Mouse (Mus musculus) neural tube, embryonic 11.5 days (tissue): ENCODE data around the gene Iqca. TPM values are rescaled to one million over a fixed set of nuclear protein-coding genes. Genes with fewer than 3 reads are reported as not detected.

ENCODE experiments used
- ATAC-seq: fragments of 200-750 bp; cut with Nextera tagmentation; 2 replicates; pipeline ENCODE4 v1.8.0; 2017; ENCODE audit warnings: moderate number of reproducible peaks, mild to moderate bottlenecking, moderate TSS enrichment, moderate library complexity; ENCODE audit not compliant: insufficient read depth, low FRiP score, low TSS enrichment
- DNase-seq: peaks from one replicate; pipeline ENCODE4 v3.0.0-alpha.2; 2015; ENCODE audit warnings: low spot score
- H3K27ac ChIP-seq: fragments of 300-500 bp; sonication (generic); 2 replicates; pipeline ENCODE4 v1.5.1; 2014; ENCODE audit warnings: low read depth, mild to moderate bottlenecking, low read length
- H3K27me3 ChIP-seq: fragments of 300-500 bp; sonication (generic); 2 replicates; pipeline ENCODE4 v1.6.1; 2014; ENCODE audit warnings: mild to moderate bottlenecking, low read length, mixed read lengths; ENCODE audit not compliant: control insufficient read depth, insufficient read depth
- H3K36me3 ChIP-seq: fragments of 300-500 bp; sonication (generic); 2 replicates; pipeline ENCODE4 v1.6.1; 2014; ENCODE audit warnings: mild to moderate bottlenecking, low read length, moderate library complexity, mixed read lengths; ENCODE audit not compliant: control insufficient read depth, insufficient read depth
- H3K4me1 ChIP-seq: fragments of 300-500 bp; sonication (generic); 2 replicates; pipeline ENCODE4 v1.6.1; 2014; ENCODE audit warnings: low read length, mixed read lengths; ENCODE audit not compliant: control insufficient read depth, insufficient read depth
- H3K4me2 ChIP-seq: fragments of 300-500 bp; sonication (generic); 2 replicates; pipeline ENCODE4 v1.6.1; 2014; ENCODE audit warnings: low read depth, mild to moderate bottlenecking, moderate library complexity
- H3K4me3 ChIP-seq: fragments of 300-500 bp; sonication (generic); 2 replicates; pipeline ENCODE4 v1.5.1; 2014; ENCODE audit warnings: low read depth, low read length
- H3K9ac ChIP-seq: fragments of 300-500 bp; sonication (generic); 2 replicates; pipeline ENCODE4 v1.6.1; 2014; ENCODE audit warnings: mild to moderate bottlenecking, low read length
- H3K9me3 ChIP-seq: fragments of 300-500 bp; sonication (generic); 2 replicates; pipeline ENCODE4 v1.6.1; 2016; ENCODE audit warnings: low read length; ENCODE audit not compliant: control insufficient read depth
- WGBS: fragments of 180-500 bp; shearing (Covaris S2); extraction: QIAGEN DNeasy Blood & Tissue Kit; methylation state at CpG from one replicate; pipeline ENCODE4 v1.1.7; 2014; 5-methylcytosine and 5-hydroxymethylcytosine counted together
- polyA plus RNA-seq: library from polyadenylated mRNA; unstranded; fragments of >200 nt; fragmentation: Nextera tagmentation; extraction: Ambion mirVana; gene quantifications from 2 replicates; pipeline ENCODE4 v1.2.1, GENCODE M21; 2014

Gene Iqca
- polyA plus RNA-seq, 1 experiment from 2014 or later = 0.11 TPM

DNA sequence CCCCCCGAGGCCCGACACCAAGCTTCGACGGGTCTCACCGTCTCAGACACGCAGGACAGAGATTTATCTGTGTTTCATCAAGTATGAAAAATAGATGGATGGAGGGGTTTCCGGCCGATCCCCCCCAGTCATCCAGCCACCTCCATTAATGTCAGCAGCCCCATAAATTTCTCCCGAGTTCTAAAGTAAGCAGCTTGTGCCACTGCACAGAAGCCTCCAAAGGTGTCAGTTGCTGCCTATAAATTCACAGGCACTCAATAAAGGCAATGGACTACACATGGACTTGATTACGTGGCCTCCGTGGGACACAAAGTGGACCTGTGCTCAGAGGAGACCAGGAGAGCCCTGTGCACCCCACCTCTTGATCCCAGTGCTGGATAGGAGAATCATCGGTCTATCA, 34.0 kb downstream of the Iqca start:
- Histone ChIP-seq H3K27ac (no peak overlapping the region), H3K36me3 (no peaks in the 10 kb centered on the region), H3K27me3 (no peaks in the 10 kb centered on the region), H3K9me3 (no peaks in the 10 kb centered on the region), H3K4me3 (no peak overlapping the region), H3K4me1 (peaks cover 6% of the 10 kb centered on the region), H3K9ac (no peak overlapping the region), H3K4me2 (no peak overlapping the region)
- ATAC-seq = no peak
- WGBS = 31% methylated on average over 12 of the region's 12 CpGs
- DNase-seq = peak; percentile 33

GRCm38 (mm10) chr1:90117207-90117606, 36.0 kb downstream of the Iqca start:
- DNase-seq (no peak), ATAC-seq (no peak)
- Histone ChIP-seq H3K27me3 (no peaks in the 10 kb centered on the region), H3K4me3 (no peak overlapping the region), H3K4me1 (peaks cover 6% of the 10 kb centered on the region), H3K27ac (no peak overlapping the region), H3K9me3 (no peaks in the 10 kb centered on the region), H3K36me3 (no peaks in the 10 kb centered on the region), H3K4me2 (no peak overlapping the region), H3K9ac (no peak overlapping the region)
- WGBS = 86% methylated on average over 7 of the region's 7 CpGs

DNA sequence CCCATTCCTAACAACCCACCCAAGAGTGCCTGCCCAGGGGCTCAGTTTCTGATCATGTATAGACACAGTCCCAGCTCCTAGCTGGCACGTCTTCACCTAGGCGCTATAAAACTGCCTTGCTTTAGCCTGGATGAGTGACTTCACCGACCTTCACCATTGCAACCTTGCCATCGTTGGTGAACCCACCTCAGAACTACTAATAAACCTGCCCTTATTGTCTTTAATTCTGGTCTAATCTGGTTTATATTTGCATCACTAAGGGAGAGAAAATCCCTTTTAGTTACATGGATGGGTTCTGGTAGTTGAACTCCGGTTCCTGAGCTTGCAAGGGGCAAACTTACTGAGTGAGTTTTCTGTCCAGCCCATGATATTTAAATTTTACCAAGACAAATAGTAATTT, 38.6 kb downstream of the Iqca start:
- 88% methylated on average over 5 of the region's 5 CpGs for WGBS
- Histone ChIP-seq H3K4me2 (no peak overlapping the region), H3K36me3 (no peaks in the 10 kb centered on the region), H3K27ac (no peak overlapping the region), H3K4me1 (peaks cover 6% of the 10 kb centered on the region), H3K9ac (no peak overlapping the region), H3K27me3 (no peaks in the 10 kb centered on the region), H3K4me3 (no peak overlapping the region), H3K9me3 (no peaks in the 10 kb centered on the region)
- DNase-seq (no peak), ATAC-seq (no peak)

GRCm38 (mm10) chr1:90113655-90114244, 39.5 kb downstream of the Iqca start:
- ATAC-seq = no peak
- no peaks in the 10 kb centered on the region for H3K9me3 ChIP-seq
- no peak for DNase-seq
- H3K27me3 ChIP-seq = no peaks in the 10 kb centered on the region
- H3K4me3 ChIP-seq = no peak overlapping the region
- no peak overlapping the region for H3K4me2 ChIP-seq
- H3K36me3 ChIP-seq = no peaks in the 10 kb centered on the region
- no peak overlapping the region for H3K27ac ChIP-seq
- no peak overlapping the region for H3K9ac ChIP-seq
- 82% methylated on average over 6 of the region's 6 CpGs for WGBS
- H3K4me1 ChIP-seq = no peaks in the 10 kb centered on the region

DNA sequence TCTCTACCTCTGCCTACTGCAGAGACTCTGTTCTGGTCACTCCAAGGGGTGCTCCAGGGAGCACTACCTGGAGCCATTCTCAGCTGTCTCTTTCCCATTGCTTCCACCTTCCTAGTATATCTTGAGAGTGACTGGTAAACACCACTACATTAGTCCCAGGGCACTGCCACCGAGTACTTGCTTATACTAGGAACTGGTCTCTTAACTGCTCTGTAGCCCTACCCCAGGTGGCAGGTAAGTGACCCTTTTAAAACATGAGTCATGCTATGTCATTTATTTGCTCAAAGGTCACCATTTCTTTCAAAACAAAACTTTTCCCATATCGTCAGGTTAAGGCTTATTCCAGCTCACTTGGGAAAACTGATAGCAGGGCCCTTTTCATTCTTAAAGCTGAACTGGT, 40.5 kb downstream of the Iqca start:
- DNase-seq (no peak), ATAC-seq (no peak)
- Histone ChIP-seq H3K9ac (no peak overlapping the region), H3K4me2 (no peak overlapping the region), H3K36me3 (no peaks in the 10 kb centered on the region), H3K4me3 (no peak overlapping the region), H3K27me3 (no peaks in the 10 kb centered on the region), H3K4me1 (no peaks in the 10 kb centered on the region), H3K27ac (no peak overlapping the region), H3K9me3 (no peaks in the 10 kb centered on the region)
- 89% methylated on average over 2 of the region's 2 CpGs for WGBS

- H3K9ac ChIP-seq = no peak overlapping the region
- H3K4me3 ChIP-seq = no peak overlapping the region
- no peaks in the 10 kb centered on the region for H3K27me3 ChIP-seq
- no peaks in the 10 kb centered on the region for H3K36me3 ChIP-seq
- WGBS = 66% methylated on average over 2 of the region's 2 CpGs
- H3K27ac ChIP-seq = no peak overlapping the region
- no peaks in the 10 kb centered on the region for H3K4me1 ChIP-seq
- DNase-seq (no peak), ATAC-seq (no peak)
- H3K9me3 ChIP-seq = no peaks in the 10 kb centered on the region
- H3K4me2 ChIP-seq = no peak overlapping the region
Measured at GRCm38 (mm10) chr1:90111198-90111839, 41.9 kb downstream of the Iqca start.

DNA sequence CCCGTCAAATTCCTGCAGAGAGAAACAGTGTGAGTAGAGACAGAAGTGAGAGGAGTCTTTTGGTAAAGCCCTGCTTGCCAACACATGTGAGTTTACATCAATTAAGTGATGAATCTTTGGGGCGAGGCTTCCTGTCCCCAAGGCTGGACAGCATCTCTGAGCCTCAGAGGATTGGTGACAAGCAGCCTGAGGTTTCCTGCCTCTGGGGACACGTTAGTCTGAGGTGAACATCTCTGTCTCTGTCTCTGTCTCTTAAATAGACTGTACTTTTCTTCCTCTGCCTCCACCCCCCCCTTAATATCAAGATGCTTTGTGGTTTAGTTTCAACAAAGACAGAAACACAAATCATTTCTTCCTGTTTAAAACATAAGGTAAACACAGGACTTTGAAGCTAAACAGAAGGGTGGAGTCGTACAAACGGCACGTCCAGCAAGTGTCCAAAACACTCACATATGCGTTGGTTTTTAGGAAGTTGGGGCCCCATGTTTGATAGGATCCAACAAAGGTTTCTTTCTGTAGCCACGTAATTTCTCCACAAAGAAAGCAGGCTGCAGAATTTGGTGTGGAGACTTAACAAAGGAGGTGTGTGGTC, 49.2 kb downstream of the Iqca start:
- Histone ChIP-seq H3K4me3 (no peak overlapping the region), H3K4me1 (no peaks in the 10 kb centered on the region), H3K4me2 (no peak overlapping the region), H3K9ac (no peak overlapping the region), H3K9me3 (no peaks in the 10 kb centered on the region), H3K36me3 (no peaks in the 10 kb centered on the region), H3K27me3 (no peaks in the 10 kb centered on the region), H3K27ac (no peak overlapping the region)
- no peak for ATAC-seq
- 73% methylated on average over 8 of the region's 8 CpGs for WGBS
- no peak for DNase-seq

DNA sequence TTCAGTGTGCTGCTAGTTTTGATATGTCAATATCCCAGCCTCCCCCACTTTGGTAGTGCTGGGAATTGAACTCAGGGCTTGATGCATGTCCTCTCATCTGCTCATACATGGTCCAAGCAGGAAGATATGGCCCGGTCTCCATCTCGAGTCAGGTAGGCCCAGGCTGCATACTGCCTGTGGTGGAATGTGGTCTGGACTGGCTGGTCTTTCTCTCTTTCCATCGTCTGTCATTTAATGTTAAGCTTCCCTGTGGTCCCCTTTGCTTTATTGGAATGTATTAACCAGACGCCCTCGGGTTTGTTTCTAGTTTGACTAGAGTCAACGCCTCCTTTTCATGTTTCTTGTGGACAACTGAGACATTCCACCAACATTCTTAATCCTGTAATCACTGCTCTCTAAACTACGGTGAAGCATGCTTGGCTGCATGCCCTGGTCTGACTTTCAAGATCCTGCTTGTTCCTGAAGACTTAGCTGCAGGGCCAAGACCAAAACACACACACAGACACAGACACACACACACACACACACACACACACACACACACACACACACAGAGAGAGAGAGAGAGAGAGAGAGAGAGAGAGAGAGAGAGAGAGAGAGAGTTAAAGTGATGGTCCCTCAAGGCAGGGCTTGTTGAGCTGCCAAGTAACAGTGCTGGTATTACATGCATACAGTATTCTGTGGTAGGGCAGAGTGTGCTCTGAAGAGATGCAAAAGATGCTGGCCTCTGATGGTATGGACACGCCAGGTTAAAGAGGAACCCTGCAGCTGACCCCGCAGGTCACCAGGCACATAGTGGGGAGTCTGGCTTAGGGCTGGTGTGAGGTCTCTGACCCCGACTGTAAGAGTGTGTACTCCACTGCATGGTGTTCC, 52.6 kb downstream of the Iqca start:
- 88% methylated on average over 10 of the region's 10 CpGs for WGBS
- Histone ChIP-seq H3K4me2 (no peak overlapping the region), H3K4me1 (0 out of 2 replicates have a peak, but pooled peaks cover 4% of the 10 kb centered on the region), H3K27me3 (no peaks in the 10 kb centered on the region), H3K36me3 (no peaks in the 10 kb centered on the region), H3K4me3 (no peak overlapping the region), H3K27ac (no peak overlapping the region), H3K9me3 (no peaks in the 10 kb centered on the region), H3K9ac (no peak overlapping the region)
- DNase-seq = no peak
- ATAC-seq = no peak
